Mouse (Mus musculus): ENCODE results near the gene Gpr6.

GRCm38 (mm10) chr10:41038476-41038875, 33.6 kb downstream of the Gpr6 start:
- no peak for TF ChIP-seq CTCF (IDR thresholded peaks at IDR 0.05; ENCODE audit: extremely low read depth, insufficient read depth, insufficient read length, insufficient replicate concordance)
- TF ChIP-seq POLR2A (IDR thresholded peaks at IDR 0.05; ENCODE audit: low read depth, low read length), result no peak
